Mouse (Mus musculus): Measurements from ENCODE around the gene Vill.

The Vill gene

DNA sequence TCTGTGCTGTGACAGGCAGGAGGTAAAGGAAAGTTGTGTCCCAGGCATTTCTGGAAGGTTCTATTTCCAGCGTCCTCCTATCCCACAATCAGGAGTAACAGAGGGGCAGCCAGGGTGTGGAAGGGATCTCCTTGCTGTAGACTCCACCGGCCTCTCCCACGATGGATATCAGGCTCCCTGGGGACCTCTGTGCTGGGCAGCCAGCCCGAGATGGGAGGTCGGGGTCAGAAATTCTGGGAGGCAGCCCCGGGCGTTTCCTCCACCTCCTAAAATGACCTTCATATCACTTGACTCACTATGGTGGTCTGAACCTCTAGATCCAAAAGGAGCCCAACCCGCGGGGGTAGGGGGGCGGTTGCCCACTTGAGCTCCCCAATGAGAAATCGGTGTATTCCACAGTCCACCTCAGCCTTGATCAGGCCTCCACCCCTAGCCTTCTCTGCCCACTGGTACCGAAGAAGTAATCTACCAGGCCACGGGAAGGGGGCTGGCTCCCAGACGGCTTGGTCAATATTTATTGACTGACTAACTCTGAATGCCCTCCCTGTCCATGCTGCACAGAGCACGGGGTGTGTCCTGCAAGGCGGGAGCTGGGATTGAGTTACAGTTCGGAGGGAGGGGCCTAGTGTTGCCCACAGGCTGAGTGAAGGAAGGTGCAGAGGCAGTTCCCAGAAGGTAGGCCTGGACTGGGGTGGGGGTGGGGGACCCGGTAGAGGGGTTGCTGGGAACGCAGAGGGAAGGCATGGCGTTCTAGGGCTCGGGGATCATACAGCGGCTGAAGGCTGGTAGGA is at the start of gene Vill:
TSS of gene Vill (plus strand) at position 625 of the 791 bp plus-strand sequence.
- DNase-seq (ENCODE audit: low read depth, low spot score), result no peak

DNA sequence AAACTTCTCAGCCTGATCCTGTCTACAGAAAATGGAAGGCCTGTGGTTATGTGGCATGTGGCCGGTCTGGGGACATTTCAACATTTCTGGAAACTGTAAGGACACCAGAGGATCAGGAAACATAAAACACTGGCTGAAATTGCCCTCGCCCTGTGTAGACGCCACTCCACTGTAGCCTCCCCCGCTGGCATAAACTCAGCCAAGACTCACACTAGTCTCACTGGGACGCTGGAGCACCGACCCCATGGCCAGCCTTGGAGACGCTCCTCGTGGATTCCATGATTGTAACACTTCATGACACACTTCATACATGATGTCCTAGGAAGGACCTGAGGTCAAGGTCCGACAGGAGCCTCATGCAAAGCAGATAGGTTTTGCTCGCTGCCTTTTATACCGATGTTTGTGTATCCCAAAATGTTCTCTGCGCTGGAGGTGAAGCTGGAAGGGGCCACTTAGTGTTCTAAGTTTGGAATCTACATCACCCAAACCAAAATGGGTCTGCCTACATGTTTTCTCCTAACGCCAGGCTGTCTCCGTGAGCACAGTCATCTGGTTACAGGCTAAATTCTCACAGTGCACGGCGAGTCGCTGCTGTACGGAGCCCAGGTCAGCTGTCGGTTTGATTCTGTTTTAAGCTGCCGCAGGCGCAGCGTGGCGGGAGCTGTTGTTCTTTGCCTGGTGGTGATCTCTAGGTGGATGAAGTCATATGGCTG is 48.4 kb upstream of the Vill start:
- no peak for DNase-seq (ENCODE audit: low read depth, low spot score)

DNA sequence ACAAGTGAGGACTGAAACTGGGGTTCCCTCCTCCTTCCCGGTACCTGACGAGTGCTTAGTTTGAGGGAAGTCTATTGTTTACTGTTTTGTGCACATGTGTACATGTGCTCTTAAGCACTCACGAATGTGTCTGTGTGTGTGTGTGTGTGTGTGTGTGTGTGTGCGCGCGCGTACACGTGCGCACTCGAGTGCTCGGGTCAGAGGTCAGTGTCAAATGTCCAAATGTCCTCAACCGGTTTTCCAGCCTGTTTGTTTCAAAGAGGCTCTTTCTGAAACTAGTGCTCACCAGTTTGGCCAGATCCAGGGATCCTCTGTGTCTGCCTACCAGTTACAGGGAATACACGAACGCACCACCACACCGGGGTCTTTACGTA is 47.9 kb upstream of the Vill start:
- no peak for DNase-seq (ENCODE audit: low read depth, low spot score)

DNA sequence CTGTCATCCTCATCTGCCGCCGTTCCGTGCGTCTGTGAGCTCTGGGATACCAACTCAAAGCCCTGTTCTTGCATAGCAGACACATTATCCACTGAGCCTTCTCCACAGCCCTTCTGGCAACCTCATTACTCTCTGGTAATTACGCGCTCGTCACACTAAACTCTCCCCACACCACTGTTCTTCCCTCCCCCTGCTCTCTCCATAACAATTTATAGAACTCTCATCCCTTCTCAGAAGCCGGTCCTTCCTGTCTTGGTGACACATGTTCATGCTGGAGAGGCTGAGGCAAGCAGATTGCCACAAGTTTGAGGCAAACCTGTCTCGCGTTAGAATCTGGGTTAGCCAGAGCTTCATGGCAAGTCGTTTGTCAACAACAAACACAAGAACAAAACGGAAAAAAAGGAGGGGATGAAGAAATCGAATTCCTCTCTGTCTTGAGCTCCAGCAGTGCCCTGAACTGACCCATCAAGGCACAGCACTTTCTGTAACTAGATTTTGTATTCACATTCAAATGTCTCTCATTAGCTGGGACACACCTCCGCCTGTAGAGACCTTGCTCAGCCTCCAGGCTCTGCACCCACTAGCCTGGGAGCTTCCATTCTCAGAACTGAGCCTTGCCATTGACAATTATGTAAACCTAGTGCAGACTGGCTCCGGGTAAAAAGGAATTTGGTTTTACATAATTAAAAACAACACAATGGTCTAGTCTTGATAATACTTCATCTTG is 47.1 kb upstream of the Vill start:
- no peak for DNase-seq (ENCODE audit: low read depth, low spot score)

GRCm38 (mm10) chr9:119007266-119007665 is 45.3 kb upstream of the Vill start:
- DNase-seq (ENCODE audit: low read depth, low spot score), result no peak

DNA sequence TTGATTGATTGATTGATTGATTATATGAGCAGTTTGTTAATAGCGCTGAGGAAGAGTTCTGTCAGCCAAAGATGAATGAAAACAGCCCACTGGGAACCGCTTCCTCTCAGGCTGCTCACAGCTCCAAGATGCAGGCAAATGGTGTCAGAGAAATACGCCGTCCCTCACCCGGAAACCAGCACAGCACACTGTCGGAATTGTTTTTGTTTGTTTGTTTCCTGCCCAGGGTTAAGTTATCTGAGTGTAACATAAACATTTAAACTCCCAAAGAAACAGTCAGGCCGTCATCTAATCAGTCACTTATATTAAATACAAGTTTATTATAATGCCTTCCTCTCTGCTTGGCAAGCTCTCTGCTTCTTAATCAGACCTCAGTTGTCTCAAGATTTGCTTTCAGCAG is 43.7 kb upstream of the Vill start:
- no peak for DNase-seq (ENCODE audit: low read depth, low spot score)

DNA sequence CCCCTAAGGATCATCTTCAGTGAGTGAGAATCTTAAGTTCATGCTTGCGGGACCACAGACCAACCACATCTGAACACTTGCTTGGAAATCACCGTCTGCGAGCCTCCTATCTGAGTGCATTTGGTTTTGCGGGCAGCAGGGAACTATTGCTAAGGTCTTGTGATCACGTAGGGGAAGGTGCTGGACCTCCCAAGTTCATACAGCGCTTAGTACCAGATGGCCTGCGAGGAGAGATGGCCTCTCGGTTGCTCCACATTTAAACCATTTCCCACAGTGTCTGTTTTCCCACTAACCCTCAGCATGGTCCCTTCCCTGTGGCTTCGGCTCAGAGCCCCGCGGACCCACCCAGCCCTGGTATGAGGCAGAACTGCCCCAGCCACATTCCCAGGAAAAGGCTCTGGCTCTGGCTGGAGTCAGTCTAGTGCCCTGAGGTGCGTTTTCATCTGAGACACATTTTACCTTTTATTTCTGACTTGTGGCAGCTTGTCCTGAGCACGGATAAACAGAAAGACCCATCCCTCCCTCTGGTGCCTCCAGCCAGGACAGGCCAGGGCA is 42.3 kb upstream of the Vill start:
- DNase-seq (ENCODE audit: low read depth, low spot score), result no peak

GRCm38 (mm10) chr9:119016785-119017507 is 35.6 kb upstream of the Vill start:
- no peak for DNase-seq (ENCODE audit: low read depth, low spot score)

GRCm38 (mm10) chr9:119021731-119022130 is 30.8 kb upstream of the Vill start:
- no peak for DNase-seq (ENCODE audit: low read depth, low spot score)

- DNase-seq (ENCODE audit: low read depth, low spot score), result no peak
Measured at GRCm38 (mm10) chr9:119025263-119025662, 27.3 kb upstream of the Vill start.

DNA sequence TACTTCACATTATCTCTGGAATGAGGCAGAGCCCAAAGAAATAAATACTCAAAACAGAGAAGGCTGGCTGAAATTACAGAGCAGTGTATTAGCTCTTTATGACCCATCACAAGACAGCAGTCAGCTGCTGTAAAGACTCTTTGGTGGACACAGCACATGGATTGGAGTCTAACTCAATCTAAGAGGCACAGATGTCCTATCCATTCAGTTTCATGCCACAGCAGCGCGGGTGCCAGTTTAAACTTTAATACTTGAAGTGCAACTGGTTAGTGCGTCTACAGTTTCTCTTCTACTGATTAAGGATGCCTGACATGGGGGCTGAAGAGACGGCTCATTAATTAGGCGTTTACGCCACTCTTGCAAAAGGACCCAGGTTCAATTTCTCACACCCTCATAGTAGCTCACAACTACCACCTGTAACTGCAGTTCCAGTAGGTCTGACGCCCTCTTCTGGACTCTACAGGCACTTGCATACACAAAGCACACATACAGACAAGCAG is 26.7 kb upstream of the Vill start:
- no peak for DNase-seq (ENCODE audit: low read depth, low spot score)

- no peak for DNase-seq (ENCODE audit: low read depth, low spot score)
Measured at GRCm38 (mm10) chr9:119027337-119027736, 25.2 kb upstream of the Vill start.

DNA sequence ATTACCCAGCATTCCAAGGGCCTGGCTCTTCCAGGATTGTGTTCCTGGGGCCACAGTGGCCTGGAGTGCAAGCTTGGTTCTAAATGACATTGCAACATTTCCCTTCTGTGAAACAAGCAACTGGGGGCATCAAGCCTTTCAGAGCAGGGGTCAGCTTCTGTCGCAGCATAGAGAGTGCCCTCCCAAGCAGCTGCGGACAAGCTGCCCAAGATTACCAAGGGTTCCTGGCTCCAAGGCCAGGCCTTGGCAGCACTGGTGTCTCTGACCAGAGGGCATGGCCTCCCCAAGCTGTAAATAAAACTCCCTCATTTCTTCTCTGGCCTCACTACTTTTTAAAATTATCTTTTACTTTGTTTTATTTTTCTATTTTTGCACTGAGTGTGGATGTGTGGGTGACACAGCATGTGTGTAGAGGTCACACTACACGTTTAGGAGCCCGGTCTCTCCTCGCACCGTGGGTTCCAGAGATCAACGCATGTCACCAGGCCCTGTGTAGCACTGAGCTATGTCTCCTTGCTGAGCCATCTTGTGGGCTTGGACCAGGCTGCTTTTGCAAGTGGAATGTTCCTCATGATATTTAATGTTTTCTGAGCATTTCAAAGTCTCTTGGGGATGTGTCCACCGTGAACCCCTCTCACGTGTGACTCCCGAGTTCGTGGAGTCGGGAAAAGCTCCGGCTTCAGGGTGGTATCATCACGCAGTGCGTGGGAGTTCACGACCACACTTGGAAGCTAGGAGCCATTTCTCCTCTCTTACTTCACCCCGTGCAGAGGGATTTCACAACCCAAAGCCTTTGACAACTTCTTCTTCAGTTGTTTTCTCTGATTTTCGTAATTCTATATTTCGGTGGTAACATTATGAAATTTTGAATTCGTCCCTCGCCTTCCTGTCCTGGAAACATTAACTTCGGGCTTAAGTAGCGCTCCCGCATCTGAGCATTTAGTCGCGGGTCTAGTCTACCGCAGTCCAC is 24.1 kb upstream of the Vill start:
- DNase-seq (ENCODE audit: low read depth, low spot score), result no peak

DNA sequence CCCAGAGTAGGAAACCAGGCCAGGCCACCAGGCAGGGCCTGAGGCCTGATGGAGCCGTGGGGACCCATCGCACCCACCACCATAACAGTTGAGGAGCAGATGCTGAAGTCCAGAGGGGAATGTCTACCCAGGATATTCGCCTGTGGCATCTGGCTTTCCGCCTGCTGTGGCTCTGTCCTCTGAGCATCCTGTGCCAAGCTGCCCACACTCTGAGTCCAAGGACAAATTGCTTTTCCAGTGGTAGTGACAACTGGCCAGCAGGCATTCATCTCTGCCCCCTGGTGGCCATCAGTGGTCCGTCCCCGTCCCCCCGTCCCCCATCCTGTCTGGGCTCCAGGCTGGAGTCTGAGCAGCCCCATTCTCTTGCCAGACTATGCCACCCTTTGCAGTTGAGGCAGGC is 23.0 kb upstream of the Vill start:
- DNase-seq (ENCODE audit: low read depth, low spot score), result peak; percentile 40

- DNase-seq (ENCODE audit: low read depth, low spot score), result no peak
Measured at GRCm38 (mm10) chr9:119031038-119031437, 21.5 kb upstream of the Vill start.

- no peak for DNase-seq (ENCODE audit: low read depth, low spot score)
Measured at GRCm38 (mm10) chr9:119031772-119032171, 20.8 kb upstream of the Vill start.

- no peak for DNase-seq (ENCODE audit: low read depth, low spot score)
Measured at GRCm38 (mm10) chr9:119032538-119032937, 20.0 kb upstream of the Vill start.

DNA sequence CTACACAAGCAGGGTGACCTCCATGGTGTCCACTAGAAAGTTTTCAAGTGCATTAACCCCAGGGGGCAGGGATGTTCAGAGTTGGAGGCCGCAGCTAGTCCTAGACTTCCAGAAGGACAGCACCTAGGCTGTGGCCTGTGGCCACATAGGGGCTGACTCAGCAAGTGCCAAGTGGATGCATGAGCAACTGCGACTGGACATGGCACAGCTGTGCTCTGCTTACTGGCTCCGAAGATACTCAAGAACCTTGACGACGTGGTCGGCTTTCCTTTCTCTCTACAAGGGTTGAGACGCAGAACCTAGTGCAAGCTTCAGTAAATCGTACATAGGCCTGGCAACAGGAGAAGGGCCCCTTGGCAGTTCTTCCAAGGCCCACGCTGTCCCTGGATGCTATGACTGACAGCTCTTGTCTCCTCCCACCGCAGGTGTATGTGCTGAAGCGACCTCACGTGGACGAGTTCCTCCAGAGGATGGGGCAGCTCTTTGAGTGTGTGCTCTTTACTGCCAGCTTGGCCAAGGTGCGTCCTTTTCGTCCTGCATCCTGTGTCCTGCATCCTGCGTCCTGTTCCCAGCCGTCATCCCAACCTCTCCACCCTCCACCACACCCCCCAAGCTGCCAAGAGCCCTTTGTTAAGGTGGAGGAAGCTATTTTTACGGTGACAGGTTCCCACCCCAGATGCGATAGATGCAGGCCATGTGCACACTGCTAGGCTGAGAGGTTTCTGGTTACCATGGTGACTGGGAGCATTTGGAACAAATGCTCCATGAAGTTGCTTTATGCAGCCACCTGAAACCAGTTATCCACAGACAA is 19.3 kb upstream of the Vill start:
- no peak for DNase-seq (ENCODE audit: low read depth, low spot score)

- no peak for DNase-seq (ENCODE audit: low read depth, low spot score)
Measured at GRCm38 (mm10) chr9:119034069-119034468, 18.5 kb upstream of the Vill start.

Data from CD4-positive, CD25-positive, alpha-beta regulatory T cell, adult 2 months (primary cell).